Mouse (Mus musculus) adrenal gland, adult 2 months (tissue): ENCODE data around the gene Trim8. TPM values are rescaled to one million over a fixed set of nuclear protein-coding genes. Genes with fewer than 3 reads are reported as not detected.

Experiments used
- DNase-seq: peaks from one replicate; pipeline ENCODE4 v3.0.0; 2021
- polyA plus RNA-seq: library from polyadenylated mRNA; depleted of rRNA; stranded (reverse); fragments of >200 nt; gene quantifications from 2 replicates; pipeline ENCODE4 v1.2.3, GENCODE M21; 2012
- total RNA-seq, 2 experiments: library from RNA; stranded (reverse); gene quantifications; 2 replicates each; pipeline ENCODE4 v1.2.3; 2021

The Trim8 gene
- total and polyA plus RNA-seq, 3 experiments, result 38.0 to 66.4 (median 66.1) TPM

- DNase-seq, result peak; percentile 79
These were observed 22.1 kb downstream of the Trim8 start for GRCm38 (mm10) chr19:46523480-46524151.

- DNase-seq, result no peak
These were observed 22.6 kb downstream of the Trim8 start for GRCm38 (mm10) chr19:46524152-46524544.

- DNase-seq, result peak; percentile 81
These were observed 23.3 kb downstream of the Trim8 start for GRCm38 (mm10) chr19:46524601-46525321.

- DNase-seq, result peak; percentile 34
These were observed 24.5 kb downstream of the Trim8 start for GRCm38 (mm10) chr19:46525691-46526631.

GRCm38 (mm10) chr19:46527632-46528528 is 26.4 kb downstream of the Trim8 start:
- no peak for DNase-seq

GRCm38 (mm10) chr19:46528529-46529213 is 27.2 kb downstream of the Trim8 start:
- DNase-seq, result peak; percentile 85

- DNase-seq, result no peak
These were observed 28.3 kb downstream of the Trim8 start for GRCm38 (mm10) chr19:46529601-46530448.

- DNase-seq, result no peak
These were observed 29.0 kb downstream of the Trim8 start for GRCm38 (mm10) chr19:46530449-46530990.

- DNase-seq, result peak; percentile 44
These were observed 29.8 kb downstream of the Trim8 start for GRCm38 (mm10) chr19:46531071-46532030.

- peak; percentile 48 for DNase-seq
These were observed 30.7 kb downstream of the Trim8 start for GRCm38 (mm10) chr19:46532031-46532688.

- DNase-seq, result no peak
These were observed 31.6 kb downstream of the Trim8 start for GRCm38 (mm10) chr19:46533066-46533465.

GRCm38 (mm10) chr19:46533525-46533924 is 32.0 kb downstream of the Trim8 start:
- no peak for DNase-seq

GRCm38 (mm10) chr19:46534542-46535098 is 33.1 kb downstream of the Trim8 start:
- DNase-seq, result no peak

GRCm38 (mm10) chr19:46537357-46537756 is 35.9 kb downstream of the Trim8 start:
- DNase-seq, result no peak

- no peak for DNase-seq
These were observed 36.7 kb downstream of the Trim8 start for GRCm38 (mm10) chr19:46538213-46538612.

GRCm38 (mm10) chr19:46542750-46543149 is 41.2 kb downstream of the Trim8 start:
- DNase-seq, result no peak

GRCm38 (mm10) chr19:46547565-46547964 is 46.1 kb downstream of the Trim8 start:
- DNase-seq, result no peak
